Mouse (Mus musculus) olfactory bulb, adult 2 months (tissue): ENCODE measurements around the gene Ccdc186. TPM values are rescaled to one million over a fixed set of nuclear protein-coding genes. Genes with fewer than 3 reads are reported as not detected.
A peak's percentile ranks its signal among the peaks of the same experiment; 100 is the strongest.
"Not testable (repeated sequence)": the region's sequence is repeated elsewhere in the genome, so short reads cannot be mapped to it uniquely, and the experiment has no call there.

ENCODE experiments used
- H3K27ac ChIP-seq: fragments of 200-500 bp; 2 replicates; pipeline ENCODE4 v1.5.1; 2012; ENCODE audit warnings: low read depth, low read length; ENCODE audit not compliant: insufficient read depth
- H3K4me1 ChIP-seq: fragments of 200-500 bp; 2 replicates; pipeline ENCODE4 v1.6.1; 2012; ENCODE audit warnings: low read length; ENCODE audit not compliant: control insufficient read depth, insufficient read depth
- H3K4me3 ChIP-seq: fragments of 200-500 bp; 2 replicates; pipeline ENCODE4 v1.5.1; 2012; ENCODE audit warnings: mild to moderate bottlenecking, low read depth, low read length, moderate library complexity; ENCODE audit not compliant: insufficient read depth
- CTCF ChIP-seq: fragments of 200-500 bp; IDR thresholded peaks from 2 replicates; pipeline ENCODE4 v1.5.1; 2012; ENCODE audit warnings: low read depth, mild to moderate bottlenecking, low read length, moderate library complexity; ENCODE audit not compliant: insufficient read depth
- POLR2A ChIP-seq: fragments of 200-500 bp; IDR thresholded peaks from 2 replicates; pipeline ENCODE4 v1.6.1; 2012; ENCODE audit warnings: mild to moderate bottlenecking, low read depth, low read length, moderate library complexity; ENCODE audit not compliant: insufficient read depth
- WGBS: fragments of 180-500 bp; shearing (Covaris S2); methylation state at CpG from one replicate; pipeline ENCODE4 v1.1.7; 2018; 5-methylcytosine and 5-hydroxymethylcytosine counted together
- polyA plus RNA-seq: library from polyadenylated mRNA; stranded (reverse); fragments of >200 nt; gene quantifications from 2 replicates; pipeline ENCODE4 v1.2.4, GENCODE M21; 2012; ENCODE audit warnings: low replicate concordance; ENCODE audit not compliant: missing spikeins, insufficient read depth, insufficient read length

The Ccdc186 gene
- polyA plus RNA-seq, 1 experiment: not detected

- TF ChIP-seq POLR2A: no peak
- TF ChIP-seq CTCF: no peak
- 93% methylated on average over 7 of the region's 7 CpGs for WGBS
- Histone ChIP-seq H3K4me1 (no peaks in the 10 kb centered on the region), H3K4me3 (no peak overlapping the region), H3K27ac (no peak overlapping the region)
Measured at GRCm38 (mm10) chr19:56787911-56788310, 34.1 kb downstream of the Ccdc186 start.

- 95% methylated on average over 7 of the region's 7 CpGs for WGBS
- not testable (repeated sequence) for H3K4me1 ChIP-seq, H3K4me3 ChIP-seq, H3K27ac ChIP-seq
Measured at GRCm38 (mm10) chr19:56778532-56778931, 43.5 kb downstream of the Ccdc186 start.

GRCm38 (mm10) chr19:56776719-56777382 lies 45.1 kb downstream of the Ccdc186 start:
- 43% methylated on average over 16 of the region's 16 CpGs for WGBS
- no peak overlapping the region for H3K27ac ChIP-seq
- TF ChIP-seq CTCF (peak; percentile 32; the same call in 1 of the 2 replicates), POLR2A (no peak)
- H3K4me3 ChIP-seq: no peak overlapping the region
- 0 out of 2 replicates have a peak, but pooled peaks cover 6% of the 10 kb centered on the region for H3K4me1 ChIP-seq

- Histone ChIP-seq H3K4me3 (no peak overlapping the region), H3K4me1 (0 out of 2 replicates have a peak, but pooled peaks cover 6% of the 10 kb centered on the region), H3K27ac (no peak overlapping the region)
- TF ChIP-seq CTCF (no peak), POLR2A (no peak)
- 34% methylated on average over 18 of the region's 18 CpGs for WGBS
Measured at GRCm38 (mm10) chr19:56775893-56776718, 45.9 kb downstream of the Ccdc186 start.

GRCm38 (mm10) chr19:56774971-56775892 lies 46.8 kb downstream of the Ccdc186 start:
- no peak overlapping the region for H3K27ac ChIP-seq
- H3K4me1 ChIP-seq: 0 out of 2 replicates have a peak, but pooled peaks cover 6% of the 10 kb centered on the region
- no peak overlapping the region for H3K4me3 ChIP-seq
- WGBS: 46% methylated on average over 24 of the region's 24 CpGs
- TF ChIP-seq CTCF (no peak), POLR2A (no peak)

GRCm38 (mm10) chr19:56774408-56774962 lies 47.5 kb downstream of the Ccdc186 start:
- Histone ChIP-seq H3K4me1 (0 out of 2 replicates have a peak, but pooled peaks cover 6% of the 10 kb centered on the region), H3K4me3 (no peak overlapping the region), H3K27ac (no peak overlapping the region)
- TF ChIP-seq POLR2A (no peak), CTCF (no peak)
- 82% methylated on average over 9 of the region's 9 CpGs for whole genome bisulfite sequencing

GRCm38 (mm10) chr19:56773393-56773971 lies 48.5 kb downstream of the Ccdc186 start:
- WGBS: 72% methylated on average over 10 of the region's 10 CpGs
- TF ChIP-seq POLR2A (no peak), CTCF (no peak)
- H3K4me1 ChIP-seq: 0 out of 2 replicates have a peak, but pooled peaks cover 6% of the 10 kb centered on the region
- no peak overlapping the region for H3K4me3 ChIP-seq
- no peak overlapping the region for H3K27ac ChIP-seq

GRCm38 (mm10) chr19:56772158-56772557 lies 49.8 kb downstream of the Ccdc186 start:
- no peak overlapping the region for H3K27ac ChIP-seq
- TF ChIP-seq CTCF (no peak), POLR2A (no peak)
- H3K4me1 ChIP-seq: 0 out of 2 replicates have a peak, but pooled peaks cover 6% of the 10 kb centered on the region
- H3K4me3 ChIP-seq: no peak overlapping the region
- 45% methylated on average over 7 of the region's 7 CpGs for WGBS
